Mouse (Mus musculus) right cerebral cortex, postnatal 25 days (tissue): ENCODE results near the gene Shbg.
"Not testable (repeated sequence)": the region's sequence is repeated elsewhere in the genome, so short reads cannot be mapped to it uniquely, and the experiment has no call there.

Source experiments
- DNase-seq: peaks from one replicate; pipeline ENCODE4 v3.0.0; 2022

Gene Shbg

DNA sequence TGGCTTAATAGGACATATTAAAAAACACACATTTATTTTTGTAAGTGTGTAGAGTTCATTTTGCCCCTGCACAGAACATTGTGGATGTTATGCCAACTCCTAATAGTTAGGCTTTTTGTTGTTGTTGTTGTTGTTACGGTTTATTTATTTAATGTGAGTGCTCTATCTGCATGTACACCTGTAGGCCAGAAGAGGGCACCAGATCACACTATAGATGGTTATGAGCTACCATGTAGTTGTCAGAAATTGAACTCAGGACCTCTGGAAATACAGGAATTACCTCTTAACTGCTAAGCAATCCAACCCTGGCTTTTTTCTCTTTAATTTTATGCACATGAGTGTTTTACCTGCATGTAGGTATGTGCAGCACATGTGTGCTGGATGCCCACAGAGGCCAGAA lies 12.1 kb upstream of the Shbg start:
- no peak for DNase-seq

DNA sequence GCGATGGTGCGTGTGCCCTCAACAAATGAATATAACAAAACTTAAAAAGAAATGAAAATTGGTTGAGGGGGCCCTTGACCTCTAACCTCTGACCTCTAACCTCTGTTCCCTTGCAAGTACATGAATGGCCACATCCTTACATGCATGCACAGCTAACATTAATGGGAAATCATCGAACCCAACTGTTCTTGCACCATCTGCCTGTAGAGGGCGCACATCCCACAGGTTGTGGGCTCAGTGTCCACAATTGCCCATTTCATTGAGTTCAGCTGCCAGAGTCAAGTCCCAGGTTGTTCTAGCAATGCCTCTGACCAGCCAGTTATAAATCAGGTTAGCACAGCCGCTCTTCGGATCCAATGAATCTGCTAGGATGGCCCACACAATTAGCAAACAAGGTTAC lies 10.6 kb upstream of the Shbg start:
- peak; percentile 53 for DNase-seq

DNA sequence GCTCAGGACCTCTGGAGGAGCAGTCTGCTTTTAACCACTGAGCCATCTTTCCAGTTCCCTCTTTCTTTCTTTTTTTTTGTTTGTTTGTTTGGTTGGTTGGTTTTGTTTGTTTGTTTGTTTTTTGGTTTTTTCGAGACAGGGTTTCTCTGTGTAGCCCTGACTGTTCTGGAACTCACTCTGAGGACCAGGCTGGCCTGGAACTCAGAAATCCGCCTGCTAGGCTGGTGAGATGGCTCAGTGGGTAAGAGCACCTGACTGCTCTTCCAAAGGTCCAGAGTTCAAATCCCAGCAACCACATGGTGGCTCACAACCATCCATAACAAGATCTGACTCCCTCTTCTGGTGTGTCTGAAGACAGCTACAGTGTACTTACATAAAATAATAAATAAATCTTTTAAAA lies 6.6 kb upstream of the Shbg start:
- DNase-seq, result not testable (repeated sequence)

DNA sequence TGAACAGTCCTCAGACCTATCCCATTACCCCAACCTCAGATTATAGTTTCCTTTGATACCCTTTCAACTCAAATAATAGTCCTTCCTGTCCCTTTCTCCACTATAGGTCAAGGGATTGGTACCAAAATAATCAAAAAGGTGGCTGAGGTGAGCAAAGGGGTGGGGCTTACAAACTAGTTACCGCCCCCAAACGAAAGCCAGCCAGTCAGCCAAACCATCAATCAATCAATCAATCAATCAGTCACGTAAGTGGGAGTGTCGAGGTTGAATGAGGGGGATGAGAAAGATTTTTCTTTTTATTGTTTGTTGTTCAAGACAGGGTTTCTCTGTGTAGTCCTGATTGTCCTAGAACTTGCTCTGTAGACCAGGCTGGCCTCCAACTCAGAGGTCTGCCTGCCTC lies 5.3 kb upstream of the Shbg start:
- DNase-seq, result no peak

DNA sequence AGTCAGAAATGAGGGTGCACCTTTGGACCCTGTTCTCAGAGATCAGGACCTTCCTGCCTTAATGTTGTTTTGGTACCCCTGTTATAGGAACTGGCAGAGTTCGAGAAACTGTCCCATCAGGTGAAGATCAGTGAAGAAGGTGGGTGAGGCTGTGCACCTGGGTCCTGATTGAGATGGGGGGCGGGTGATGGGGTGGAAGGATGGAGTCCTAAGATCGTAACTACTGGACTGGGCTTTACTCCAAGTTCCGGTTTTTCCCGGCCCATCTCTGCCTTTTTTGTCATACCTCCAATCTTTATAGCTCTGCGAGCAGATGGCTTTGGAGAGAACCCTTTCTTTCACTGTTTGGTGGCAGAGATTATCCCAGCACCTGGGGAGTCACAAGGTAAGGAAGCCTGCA lies 4.7 kb upstream of the Shbg start:
- no peak for DNase-seq

DNA sequence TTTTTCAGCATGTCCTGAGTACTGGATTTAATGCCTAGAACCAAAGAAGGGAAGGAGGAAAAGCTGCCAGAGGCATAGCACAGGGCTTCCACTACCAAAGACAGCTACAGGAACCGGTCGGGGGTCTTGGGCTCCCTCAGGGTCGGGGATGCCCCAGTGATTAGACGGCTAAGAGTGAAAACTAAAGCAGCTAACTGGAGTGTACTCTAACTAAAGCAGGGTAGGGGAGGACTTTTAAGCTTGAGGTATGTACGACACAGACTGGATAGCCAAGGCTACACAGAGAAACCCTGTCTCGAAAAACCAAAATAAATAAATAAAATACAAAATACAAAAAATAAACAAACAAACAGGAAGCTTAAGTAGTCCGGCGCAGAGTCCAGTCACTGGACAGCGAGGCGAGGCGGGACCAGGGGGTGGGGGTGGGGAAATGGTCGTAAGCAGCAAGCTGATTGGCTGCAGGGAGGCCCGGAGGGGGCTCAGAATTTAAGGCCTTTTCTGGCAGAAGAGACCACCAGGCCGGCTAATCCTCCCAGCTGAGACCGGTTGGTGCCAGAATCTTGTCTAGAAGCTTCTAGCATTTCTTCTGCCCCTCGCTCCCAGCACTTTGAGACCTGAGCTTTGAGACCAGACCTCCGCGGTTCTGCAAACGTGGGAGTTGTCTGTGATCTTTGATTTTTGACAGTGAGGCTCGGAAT lies 4.0 kb upstream of the Shbg start, which contains the start of gene Sat2:
Sat2 (plus strand) TSS at position 454 of the 698 bp plus-strand sequence.
- no peak for DNase-seq

DNA sequence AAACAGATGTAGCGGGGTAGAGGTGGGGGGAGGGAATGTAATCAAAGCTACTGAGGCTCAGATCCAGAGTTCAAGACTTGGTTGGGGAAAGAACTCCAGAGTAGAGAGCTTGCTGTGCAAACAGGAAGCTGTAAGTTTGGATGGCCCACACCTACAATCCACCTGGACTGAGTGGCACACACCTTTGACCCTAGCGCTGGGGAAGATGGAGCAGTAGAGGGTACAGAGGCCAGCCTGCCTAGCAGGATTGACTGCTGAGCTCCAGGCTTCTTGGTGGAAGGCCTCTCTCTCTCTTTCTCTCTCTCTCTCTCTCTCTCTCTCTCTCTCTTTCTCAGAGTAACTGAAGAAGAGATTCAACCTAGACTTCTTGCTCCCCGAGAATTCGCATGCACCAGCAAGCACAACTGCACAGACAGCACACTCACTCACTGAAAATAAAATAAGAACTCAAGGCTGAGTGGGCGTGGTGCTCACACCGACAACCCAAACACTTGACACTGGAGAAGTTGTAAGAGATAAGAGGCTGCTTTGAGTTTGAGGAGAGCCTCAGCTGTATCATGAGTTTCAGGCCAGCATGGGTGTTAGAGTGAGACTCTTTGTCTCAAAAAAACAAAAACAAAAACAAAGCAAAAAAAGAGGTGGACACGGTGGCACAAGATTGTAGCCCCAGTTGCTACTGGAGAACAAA lies 2.8 kb upstream of the Shbg start:
- no peak for DNase-seq

DNA sequence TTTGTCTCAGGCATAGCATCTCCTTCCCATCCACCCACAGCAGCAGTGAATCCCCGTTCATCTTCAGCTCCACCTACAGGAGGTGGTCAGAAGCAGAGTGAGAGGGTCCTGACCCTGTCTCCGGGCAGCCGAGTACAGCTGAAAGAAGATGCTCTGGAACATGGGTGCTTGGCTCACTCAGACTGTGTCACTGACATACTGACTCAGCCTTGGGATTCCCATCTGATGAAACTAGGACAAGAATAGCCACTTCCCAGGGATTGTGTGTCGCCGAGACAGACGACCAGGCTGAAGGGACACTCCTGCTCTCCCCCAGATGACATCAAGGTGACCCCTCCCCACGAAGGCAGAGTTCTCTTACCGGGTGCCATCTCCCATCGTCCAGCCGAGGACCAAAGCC lies 924 bp downstream of the Shbg start:
- DNase-seq, result no peak

DNA sequence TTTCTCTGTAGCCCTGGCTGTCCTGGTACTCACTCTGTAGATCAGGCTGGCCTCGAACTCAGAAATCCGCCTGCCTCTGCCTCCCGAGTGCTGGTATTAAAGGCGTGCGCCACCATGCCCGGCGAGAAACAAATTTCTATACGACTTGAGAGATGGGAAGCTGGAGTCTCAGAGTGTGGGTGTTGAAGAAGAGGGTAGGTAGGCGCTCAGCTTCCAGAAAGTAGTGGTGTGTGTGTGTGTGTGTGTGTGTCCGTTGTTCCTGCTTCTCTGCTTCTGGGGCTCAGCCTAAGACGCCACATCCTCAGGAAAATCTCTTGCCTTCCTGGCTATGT lies 3.5 kb downstream of the Shbg start:
- DNase-seq, result not testable (repeated sequence)

DNA sequence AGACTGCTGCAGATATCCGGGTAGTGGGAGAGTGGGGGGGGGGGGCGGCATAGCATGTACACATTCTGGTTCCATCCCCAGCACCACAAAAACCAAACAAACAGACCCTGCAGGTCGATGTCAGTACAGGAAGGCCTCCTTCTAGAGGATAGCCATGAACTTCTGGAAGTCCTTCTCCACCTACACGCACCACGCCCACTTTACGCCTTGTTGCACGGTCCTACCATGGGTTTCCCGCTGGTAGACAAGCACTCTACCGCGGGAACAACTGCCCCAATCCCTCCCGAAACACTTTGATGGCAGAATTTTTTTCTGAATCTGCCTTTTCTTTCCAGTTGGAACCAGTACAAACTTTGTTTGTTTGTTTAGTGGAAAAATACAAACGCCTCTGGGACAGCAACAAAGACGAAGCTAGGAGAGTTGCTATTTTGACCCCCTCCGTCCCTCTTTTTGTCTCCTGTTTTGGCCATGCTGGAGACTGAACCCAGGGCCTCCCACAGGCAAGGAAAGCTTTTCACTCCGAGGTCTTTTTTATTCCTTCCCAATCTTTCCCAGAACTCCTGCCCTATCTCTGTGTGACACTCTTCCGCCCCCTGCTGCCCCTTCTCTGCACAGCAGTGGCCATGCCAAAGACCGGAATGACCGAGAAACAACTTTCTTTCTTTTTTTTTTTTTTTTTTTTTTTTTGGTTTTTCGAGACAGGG lies 4.0 kb downstream of the Shbg start:
- peak; percentile 54 for DNase-seq

DNA sequence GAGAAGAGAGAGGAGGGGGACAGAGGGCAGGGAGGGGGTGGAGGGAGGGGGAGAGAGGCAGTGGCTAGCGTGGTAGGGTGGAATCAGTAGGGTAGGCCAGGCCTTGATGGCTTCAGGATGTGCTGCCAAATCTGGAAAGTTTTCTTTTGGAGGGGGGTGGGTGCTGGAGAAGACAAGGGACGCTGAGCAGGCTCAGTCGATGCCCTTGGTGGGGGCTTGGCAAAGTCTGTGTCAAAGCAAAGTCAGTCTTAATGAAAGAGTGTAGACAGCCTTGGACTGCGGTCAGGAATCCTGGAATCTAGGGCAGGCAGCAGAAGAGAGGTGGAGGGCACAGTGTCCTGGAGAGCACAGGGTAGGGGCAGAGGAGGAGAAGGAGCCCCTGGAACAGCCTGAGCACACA lies 6.8 kb downstream of the Shbg start:
- DNase-seq, result no peak

DNA sequence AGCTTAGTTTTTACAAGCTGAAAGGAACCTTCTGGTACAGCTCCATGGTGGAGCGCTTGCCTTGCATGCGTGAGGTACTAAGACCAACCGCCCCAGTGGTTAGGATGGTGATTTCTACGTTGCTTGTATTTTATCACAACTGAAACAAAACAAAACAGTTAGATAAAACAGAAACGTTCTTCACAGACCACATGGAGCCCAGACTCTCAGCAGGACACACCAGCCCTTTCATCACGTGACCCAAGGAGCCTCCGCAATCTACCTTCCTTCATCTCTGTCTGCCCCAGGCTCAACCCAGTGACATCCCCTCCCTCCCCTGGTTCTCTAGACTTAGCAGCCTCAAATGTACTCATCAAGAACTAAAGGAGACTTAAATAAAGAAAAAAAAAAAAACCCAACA lies 8.3 kb downstream of the Shbg start:
- no peak for DNase-seq

DNA sequence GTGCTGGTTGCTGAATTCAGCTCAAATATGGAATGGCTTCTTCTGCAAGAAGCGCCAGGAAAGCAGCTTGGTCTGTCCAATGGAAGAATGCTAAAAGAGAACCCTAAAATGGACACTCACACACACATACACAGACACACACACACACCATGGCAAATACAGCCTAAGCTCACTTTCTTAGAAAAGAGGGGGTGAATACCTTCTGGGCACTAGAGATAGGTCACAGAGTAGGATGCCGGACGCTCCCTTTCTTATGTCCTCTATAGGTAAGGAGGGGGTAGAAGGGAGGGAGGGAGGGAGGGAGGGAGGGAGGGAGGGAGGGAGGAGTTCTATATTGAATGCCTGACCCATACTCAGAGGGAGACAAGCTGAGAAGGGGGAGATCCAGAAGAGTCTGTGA lies 9.2 kb downstream of the Shbg start:
- DNase-seq, result no peak

DNA sequence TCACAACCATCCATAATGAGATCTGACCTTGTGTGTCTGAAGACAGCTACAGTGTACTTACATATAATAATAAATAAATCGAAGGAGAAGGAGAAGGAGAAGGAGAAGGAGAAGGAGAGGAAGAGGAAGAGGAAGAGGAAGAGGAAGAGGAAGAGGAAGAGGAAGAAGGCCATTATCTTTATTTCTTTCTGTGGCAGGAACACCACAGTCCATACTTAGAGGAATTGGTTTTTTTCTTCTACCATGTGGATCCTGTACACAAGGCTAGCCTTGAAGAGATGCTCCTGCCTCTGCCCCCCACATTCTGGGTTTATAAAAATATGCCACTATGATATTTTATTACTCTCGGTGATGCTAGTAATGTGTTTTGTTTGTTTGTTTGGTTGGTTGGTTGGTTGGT lies 10.9 kb downstream of the Shbg start:
- DNase-seq, result no peak

DNA sequence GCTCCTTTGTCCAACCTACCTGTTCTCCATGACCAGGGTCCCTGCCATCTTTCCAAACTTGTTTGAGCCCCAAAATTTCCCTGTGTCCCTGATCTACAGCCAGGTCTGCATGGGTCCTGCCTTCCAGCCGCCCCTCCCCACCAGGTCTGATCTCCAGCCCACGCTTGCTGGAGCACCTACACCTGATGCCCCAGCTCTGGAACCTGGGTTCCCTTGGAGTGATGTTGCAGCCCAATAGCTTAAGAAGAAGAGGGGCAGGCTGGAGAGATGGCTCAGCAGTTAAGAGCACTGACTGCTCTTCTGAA lies 11.3 kb downstream of the Shbg start:
- no peak for DNase-seq

DNA sequence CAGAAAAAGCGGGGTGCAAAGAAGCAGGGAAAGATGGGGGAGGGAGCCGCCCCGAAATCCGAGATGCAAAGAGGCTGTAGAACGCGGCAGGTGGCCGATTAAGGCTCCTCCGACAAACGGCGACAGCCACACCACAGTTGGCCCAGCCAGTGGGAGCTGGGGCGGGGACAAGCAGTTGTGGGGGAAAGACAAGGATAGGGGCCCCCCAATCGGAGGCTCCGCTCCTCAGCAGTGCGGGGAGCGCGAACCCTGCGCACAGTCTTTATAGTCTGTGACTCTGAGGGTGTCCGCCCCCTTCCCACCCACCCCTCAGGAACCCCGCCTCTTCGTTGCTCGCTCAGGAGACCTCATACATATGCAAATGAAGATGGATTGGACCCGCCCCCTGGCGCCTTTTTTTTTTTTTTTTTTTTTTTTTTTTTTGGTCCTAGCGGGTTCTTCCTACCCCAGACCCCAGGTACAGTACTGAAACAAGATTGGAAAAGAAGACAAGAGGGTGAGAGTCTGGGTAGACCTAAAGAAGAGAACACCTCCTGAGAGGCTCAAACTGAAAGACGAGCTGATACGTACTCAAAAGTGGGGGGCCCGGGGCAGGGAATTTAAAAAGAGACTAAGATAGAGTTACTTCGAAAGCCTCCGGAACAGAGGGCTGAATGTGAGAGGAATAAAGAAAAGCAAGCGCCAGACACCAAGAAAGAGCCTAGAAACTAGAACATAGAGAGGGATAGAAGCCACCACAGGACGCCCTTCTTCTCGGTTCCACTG lies 11.8 kb downstream of the Shbg start, which contains the start of gene Atp1b2:
Atp1b2 (minus strand) TSS at position 217 of the 765 bp plus-strand sequence.
- peak; percentile 83 for DNase-seq

DNA sequence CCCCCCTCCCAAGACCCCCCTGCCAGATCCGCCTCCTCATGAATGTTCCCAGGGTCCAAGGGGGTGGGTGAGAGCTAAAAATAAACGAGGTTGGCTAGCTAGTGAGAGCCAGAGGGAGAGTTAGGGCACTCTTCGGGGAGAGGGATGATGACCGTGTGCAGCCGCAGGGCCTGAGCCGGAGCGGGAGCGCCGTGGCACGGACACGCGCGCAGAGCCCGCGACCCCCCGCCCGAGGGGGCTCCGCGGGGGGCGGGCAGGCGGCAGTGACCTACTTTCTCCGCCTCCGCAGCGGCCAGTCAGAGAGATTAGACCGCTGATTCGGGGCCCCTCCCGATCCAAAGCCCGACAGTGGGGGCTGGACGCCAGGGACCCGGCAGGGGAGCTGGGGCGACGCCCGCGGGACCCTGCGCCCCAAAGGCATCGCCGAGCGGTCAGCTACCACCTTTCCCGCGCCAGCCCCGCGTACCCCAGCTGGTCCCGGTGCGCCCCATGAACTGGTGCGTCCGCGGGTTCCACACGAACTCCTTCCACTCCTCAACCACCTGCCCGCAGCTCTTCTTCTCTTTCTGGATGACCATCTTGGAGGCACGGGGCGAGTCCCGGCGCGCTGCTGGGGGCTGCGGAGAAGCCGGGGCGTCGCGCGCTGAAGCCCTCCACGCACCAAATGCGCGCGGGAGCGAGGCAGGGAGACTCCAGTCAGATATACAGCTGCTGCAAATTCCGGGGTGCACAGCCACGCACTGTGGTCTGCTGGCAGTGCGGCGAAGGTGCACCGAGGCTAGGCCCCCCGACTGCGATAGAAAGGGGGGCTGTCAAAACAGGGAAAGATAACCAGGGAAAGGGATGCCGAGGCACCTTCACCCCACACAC lies 12.7 kb downstream of the Shbg start:
- peak; percentile 40 for DNase-seq

DNA sequence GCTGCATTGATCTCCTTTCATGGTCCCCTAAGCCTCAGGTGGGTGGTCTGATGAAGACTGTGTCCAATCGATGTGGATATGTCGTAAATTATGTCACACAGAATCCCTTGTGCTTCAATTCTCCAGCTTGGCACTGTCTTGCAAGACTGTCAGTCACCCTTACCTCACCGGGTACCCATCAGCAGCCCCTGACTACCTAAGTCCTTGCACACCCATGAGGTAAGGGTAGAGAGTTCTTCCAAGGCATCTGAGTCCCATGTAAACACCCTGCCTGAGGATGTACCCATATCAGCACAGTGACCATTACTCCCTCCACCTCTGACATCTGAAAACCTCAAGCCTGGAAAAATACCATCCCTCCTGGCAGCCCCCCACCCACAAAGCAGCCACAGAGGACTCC lies 13.4 kb downstream of the Shbg start:
- DNase-seq, result no peak

DNA sequence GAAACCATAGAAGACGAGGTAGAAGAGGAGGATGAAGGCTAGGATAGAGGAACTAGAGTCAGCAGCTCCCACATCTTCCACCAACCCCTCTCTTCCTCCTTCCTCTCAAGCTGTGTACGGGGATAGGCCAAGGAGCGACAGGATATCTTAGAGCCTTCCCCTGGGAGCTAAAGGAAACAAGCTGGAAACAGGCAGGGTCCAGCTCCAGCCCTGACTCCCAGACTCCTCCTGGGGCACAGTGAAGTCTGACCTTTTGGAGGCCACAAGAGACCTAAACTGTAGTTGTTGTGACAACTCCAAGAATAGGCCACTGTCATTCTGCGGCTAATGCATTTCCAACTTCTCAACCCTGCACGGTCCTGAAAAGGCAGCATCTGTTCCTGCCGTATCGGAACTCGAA lies 14.2 kb downstream of the Shbg start:
- DNase-seq, result no peak

DNA sequence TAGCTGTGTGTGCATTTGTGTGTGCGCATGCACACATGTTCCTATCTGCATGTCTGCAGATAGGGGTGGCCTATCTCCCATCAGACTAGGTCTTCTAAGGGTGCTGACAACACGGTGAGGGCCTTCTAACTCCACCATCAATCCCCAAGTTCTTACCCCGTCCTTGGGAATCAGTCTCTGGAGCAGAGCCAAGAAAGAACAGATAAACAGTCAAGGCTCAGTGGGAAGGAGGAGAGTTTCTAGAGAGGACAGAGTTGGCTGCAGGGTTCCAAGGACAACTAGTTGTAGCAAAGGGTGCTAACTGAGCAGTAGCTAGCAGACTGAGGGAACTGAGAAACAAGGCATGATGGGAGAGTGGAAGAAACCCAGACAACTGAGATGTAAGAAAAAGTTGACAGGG lies 15.9 kb downstream of the Shbg start:
- DNase-seq, result no peak

DNA sequence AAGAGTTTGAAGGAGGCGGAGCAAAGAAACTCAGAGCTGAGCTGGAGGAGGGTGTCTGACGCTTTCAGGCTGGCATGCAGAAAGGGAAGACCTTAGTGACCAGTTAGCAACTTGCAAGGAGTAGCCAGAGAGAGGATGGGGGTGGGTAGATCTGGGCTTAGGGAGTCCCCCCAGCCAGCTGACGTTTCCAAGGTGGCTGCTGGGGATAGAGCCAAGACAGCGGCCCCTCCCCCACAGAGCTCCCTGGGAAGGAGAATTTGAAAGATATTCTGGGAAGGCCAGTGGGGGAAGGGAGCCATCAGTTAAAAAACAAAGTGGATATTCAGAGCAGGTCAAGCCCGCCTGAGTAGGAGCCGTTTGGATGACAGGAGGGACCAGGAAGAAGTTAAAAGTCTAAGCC lies 17.6 kb downstream of the Shbg start:
- DNase-seq, result peak; percentile 57

DNA sequence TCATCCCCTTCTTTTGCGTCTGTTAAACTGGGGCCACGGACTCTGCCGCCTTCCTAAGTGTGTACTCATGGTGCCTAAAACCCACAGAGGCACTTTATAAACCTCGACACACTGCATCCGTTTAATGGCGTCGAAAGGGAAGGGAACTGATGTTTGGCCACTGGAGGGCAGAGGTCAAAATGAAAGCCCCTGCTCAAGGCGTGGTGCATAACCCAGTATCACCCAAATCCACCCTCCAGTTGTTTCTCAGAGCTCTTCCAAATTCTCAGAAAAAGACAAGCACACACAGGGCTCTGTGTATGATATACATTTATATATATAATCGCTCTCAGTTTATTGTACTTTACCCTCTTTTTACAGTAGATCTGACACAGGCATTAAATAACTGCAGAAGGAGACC lies 18.3 kb downstream of the Shbg start:
- DNase-seq, result no peak

DNA sequence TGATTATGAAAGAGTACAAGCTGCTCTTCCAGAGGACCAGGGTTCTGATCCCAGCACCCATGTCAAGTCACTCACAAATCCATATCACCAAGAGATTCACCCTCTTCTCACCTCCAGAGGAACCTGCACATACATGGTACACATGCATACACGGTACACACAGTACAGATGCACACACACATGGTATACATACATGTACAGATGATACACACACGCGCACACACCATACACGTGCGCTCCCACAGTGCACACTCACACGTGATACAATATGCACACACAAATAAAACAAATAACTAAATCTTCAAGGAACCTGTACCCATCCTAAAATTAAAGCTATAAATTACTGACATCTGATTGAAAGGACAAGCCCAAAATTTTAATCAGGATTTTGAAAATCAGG lies 22.9 kb downstream of the Shbg start:
- no peak for DNase-seq
